Mouse (Mus musculus): ENCODE measurements around the gene Scamp3. TPM values are rescaled to one million over a fixed set of nuclear protein-coding genes. Genes with fewer than 3 reads are reported as not detected.

Gene Scamp3
- polyA plus RNA-seq, 1 experiment from 2014 or later, result 98.9 TPM

GRCm38 (mm10) chr3:89176421-89176820 lies 852 bp upstream of the Scamp3 start:
- Histone ChIP-seq H3K9me3 (ENCODE audit: low read depth, low read length) (no peaks in the 10 kb centered on the region), H3K27me3 (ENCODE audit: insufficient read depth, low read length) (no peaks in the 10 kb centered on the region), H3K36me3 (ENCODE audit: insufficient read depth) (peaks cover 76% of the 10 kb centered on the region), H3K27ac (ENCODE audit: low read depth) (no peak overlapping the region), H3K9ac (no peak overlapping the region), H3K4me3 (ENCODE audit: low read depth, low read length) (no peak overlapping the region), H3K4me2 (no peak overlapping the region), H3K4me1 (ENCODE audit: insufficient read depth) (peaks cover 4% of the 10 kb centered on the region; the same call in 1 of the 2 replicates)
- DNase-seq (no peak), ATAC-seq (ENCODE audit: insufficient read depth) (no peak)
- 76% methylated on average over 7 of the region's 7 CpGs for WGBS
- TF ChIP-seq CTCF (IDR thresholded peaks at IDR 0.05; ENCODE audit: low read depth), result no peak

- peaks cover 72% of the 10 kb centered on the region for H3K36me3 ChIP-seq (ENCODE audit: insufficient read depth)
- DNase-seq (peak; percentile 30), ATAC-seq (ENCODE audit: insufficient read depth) (no peak)
- TF ChIP-seq CTCF (IDR thresholded peaks at IDR 0.05; ENCODE audit: low read depth), result no peak
- peaks cover 4% of the 10 kb centered on the region; the same call in 1 of the 2 replicates for H3K4me1 ChIP-seq (ENCODE audit: insufficient read depth)
- H3K27me3 ChIP-seq (ENCODE audit: insufficient read depth, low read length), result no peaks in the 10 kb centered on the region
- no peaks in the 10 kb centered on the region for H3K9me3 ChIP-seq (ENCODE audit: low read depth, low read length)
- peak overlapping the region; percentile 82 for H3K9ac ChIP-seq
- H3K4me2 ChIP-seq, result peak overlapping the region; percentile 75
- WGBS, result 2% methylated on average over 6 of the region's 6 CpGs
- peak overlapping the region; percentile 78 for H3K4me3 ChIP-seq (ENCODE audit: low read depth, low read length)
- peak overlapping the region; percentile 74; the same call in 1 of the 2 replicates for H3K27ac ChIP-seq (ENCODE audit: low read depth)
Measured at GRCm38 (mm10) chr3:89178107-89178385, 773 bp downstream of the Scamp3 start.

- H3K4me2 ChIP-seq, result peak overlapping the region; percentile 75
- H3K27me3 ChIP-seq (ENCODE audit: insufficient read depth, low read length), result no peaks in the 10 kb centered on the region
- peaks cover 8% of the 10 kb centered on the region; the same call in 1 of the 2 replicates for H3K4me1 ChIP-seq (ENCODE audit: insufficient read depth)
- no peak for TF ChIP-seq CTCF (IDR thresholded peaks at IDR 0.05; ENCODE audit: low read depth)
- peaks cover 62% of the 10 kb centered on the region for H3K36me3 ChIP-seq (ENCODE audit: insufficient read depth)
- 0 out of 2 replicates have a peak overlapping the region, but pooled peaks have one; percentile 78 for H3K4me3 ChIP-seq (ENCODE audit: low read depth, low read length)
- no peak overlapping the region for H3K9ac ChIP-seq
- no peak overlapping the region for H3K27ac ChIP-seq (ENCODE audit: low read depth)
- DNase-seq, result no peak
- ATAC-seq (ENCODE audit: insufficient read depth), result no peak
- 89% methylated on average over 11 of the region's 11 CpGs for WGBS
- no peaks in the 10 kb centered on the region for H3K9me3 ChIP-seq (ENCODE audit: low read depth, low read length)
Measured at GRCm38 (mm10) chr3:89179056-89179455, 1.8 kb downstream of the Scamp3 start.

GRCm38 (mm10) chr3:89181749-89182500 lies 4.7 kb downstream of the Scamp3 start:
- Histone ChIP-seq H3K4me3 (ENCODE audit: low read depth, low read length) (no peak overlapping the region), H3K4me1 (ENCODE audit: insufficient read depth) (peaks cover 10% of the 10 kb centered on the region; the same call in 1 of the 2 replicates), H3K4me2 (no peak overlapping the region), H3K9ac (no peak overlapping the region), H3K36me3 (ENCODE audit: insufficient read depth) (peaks cover 36% of the 10 kb centered on the region), H3K9me3 (ENCODE audit: low read depth, low read length) (no peaks in the 10 kb centered on the region), H3K27ac (ENCODE audit: low read depth) (no peak overlapping the region), H3K27me3 (ENCODE audit: insufficient read depth, low read length) (no peaks in the 10 kb centered on the region)
- DNase-seq (no peak), ATAC-seq (ENCODE audit: insufficient read depth) (no peak)
- 89% methylated on average over 27 of the region's 27 CpGs for WGBS
- no peak for TF ChIP-seq CTCF (IDR thresholded peaks at IDR 0.05; ENCODE audit: low read depth)

GRCm38 (mm10) chr3:89182531-89183057 lies 5.3 kb downstream of the Scamp3 start:
- no peak for TF ChIP-seq CTCF (IDR thresholded peaks at IDR 0.05; ENCODE audit: low read depth)
- no peaks in the 10 kb centered on the region for H3K27me3 ChIP-seq (ENCODE audit: insufficient read depth, low read length)
- H3K9me3 ChIP-seq (ENCODE audit: low read depth, low read length), result no peaks in the 10 kb centered on the region
- peaks cover 10% of the 10 kb centered on the region; the same call in 1 of the 2 replicates for H3K4me1 ChIP-seq (ENCODE audit: insufficient read depth)
- DNase-seq (no peak), ATAC-seq (ENCODE audit: insufficient read depth) (peak; percentile 23)
- H3K36me3 ChIP-seq (ENCODE audit: insufficient read depth), result peaks cover 41% of the 10 kb centered on the region
- WGBS, result 41% methylated on average over 7 of the region's 7 CpGs
- no peak overlapping the region for H3K27ac ChIP-seq (ENCODE audit: low read depth)
- peak overlapping the region; percentile 64 for H3K4me3 ChIP-seq (ENCODE audit: low read depth, low read length)
- peak overlapping the region; percentile 96 for H3K4me2 ChIP-seq
- H3K9ac ChIP-seq, result no peak overlapping the region

- H3K4me3 ChIP-seq (ENCODE audit: low read depth, low read length), result peak within 1 kb of the TSS; percentile 64
- WGBS, result 6% methylated on average over 39 of the region's 39 CpGs
- H3K9ac ChIP-seq, result peak within 1 kb of the TSS; percentile 77
- DNase-seq (peak; percentile 88), ATAC-seq (ENCODE audit: insufficient read depth) (peak; percentile 97)
- peak within 1 kb of the TSS; percentile 96 for H3K4me2 ChIP-seq
- H3K4me1 ChIP-seq (ENCODE audit: insufficient read depth), result peaks cover 9% of the 10 kb centered on the region; the same call in 1 of the 2 replicates
- peaks cover 44% of the 10 kb centered on the region for H3K36me3 ChIP-seq (ENCODE audit: insufficient read depth)
- no peaks in the 10 kb centered on the region for H3K9me3 ChIP-seq (ENCODE audit: low read depth, low read length)
- H3K27ac ChIP-seq (ENCODE audit: low read depth), result peak within 1 kb of the TSS; percentile 86
- TF ChIP-seq CTCF (IDR thresholded peaks at IDR 0.05; ENCODE audit: low read depth), result peak; percentile 26; the same call in 1 of the 2 replicates
- H3K27me3 ChIP-seq (ENCODE audit: insufficient read depth, low read length), result no peaks in the 10 kb centered on the region
Measured at GRCm38 (mm10) chr3:89183058-89183958, 6.0 kb downstream of the Scamp3 start, which contains the start of gene Fam189b. Fam189b (plus strand) TSS chr3:89183143.

All from lung, embryonic 14.5 days (tissue).